Mouse (Mus musculus) stomach, postnatal 0 days (tissue): Measurements from ENCODE around the gene Mas1.

Experiments used
- CTCF ChIP-seq: IDR thresholded peaks from 2 replicates; pipeline ENCODE4 v1.5.1; 2016; ENCODE audit warnings: antibody characterized with exemption, low read depth, mild to moderate bottlenecking, moderate library complexity
- EP300 ChIP-seq: optimal IDR thresholded peaks from 2 replicates; pipeline ENCODE3; 2016; ENCODE audit warnings: antibody characterized with exemption

DNA sequence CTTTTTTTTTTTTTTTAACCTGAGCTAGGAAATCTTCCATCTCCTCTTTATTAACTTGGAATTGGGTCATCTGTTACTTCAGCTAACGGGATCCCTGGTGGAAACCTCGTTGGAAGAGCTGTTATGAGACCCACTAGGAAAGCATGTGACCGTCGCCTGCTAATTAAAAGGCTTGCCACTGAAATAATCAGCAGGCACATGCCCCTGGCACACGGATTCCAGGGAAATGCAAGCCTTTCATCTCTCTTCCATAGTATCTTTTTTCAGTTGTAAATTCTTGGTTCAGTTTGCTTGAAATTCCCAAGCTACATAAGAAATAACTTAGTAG is 76.9 kb downstream of the Mas1 start:
- TF ChIP-seq CTCF (no peak), EP300 (no peak)
